Mouse (Mus musculus) testis, adult 2 months (tissue): ENCODE data around the gene Adap2.

Source experiments
- CTCF ChIP-seq: fragments of 200-500 bp; IDR thresholded peaks from 2 replicates; pipeline ENCODE4 v1.5.1; 2012; ENCODE audit warnings: low read depth, mild to moderate bottlenecking, inconsistent platforms, low read length, moderate library complexity; ENCODE audit not compliant: control insufficient read depth, insufficient read depth, insufficient replicate concordance
- POLR2A ChIP-seq: fragments of 200-500 bp; IDR thresholded peaks from 2 replicates; pipeline ENCODE4 v1.6.1; 2012; ENCODE audit warnings: low read depth, mild to moderate bottlenecking, inconsistent platforms, low read length, moderate library complexity; ENCODE audit not compliant: control insufficient read depth

DNA sequence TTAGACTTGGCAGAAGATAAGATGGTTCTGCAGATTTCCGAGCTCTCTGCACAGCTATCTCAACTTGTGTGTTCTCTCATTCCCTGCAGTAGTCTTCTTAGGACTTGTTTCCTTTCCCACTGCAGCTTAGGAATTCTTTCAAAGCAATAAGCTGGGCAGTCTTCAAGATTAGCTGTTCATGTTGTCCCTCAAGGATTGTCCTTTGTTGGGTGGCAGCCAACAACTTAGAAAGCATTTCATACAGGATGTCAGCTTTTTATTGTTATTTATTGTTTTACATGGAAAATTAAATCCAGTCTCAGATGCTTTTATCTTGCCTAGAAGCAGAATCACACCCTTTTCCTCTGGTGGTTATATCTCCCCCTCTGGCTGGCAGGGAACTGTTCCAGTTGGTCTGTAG lies 37.5 kb upstream of the Adap2 start:
- no peak for TF ChIP-seq POLR2A
- TF ChIP-seq CTCF, result no peak
